Mouse (Mus musculus): ENCODE results near the gene Nudt14. TPM values are rescaled to one million over a fixed set of nuclear protein-coding genes. Genes with fewer than 3 reads are reported as not detected.

Nudt14 gene
- total RNA-seq, 2 experiments from 2014 or later: 10.8 to 11.9 TPM

GRCm38 (mm10) chr12:112916698-112917400 is 25.1 kb downstream of the Nudt14 start:
- no peak for DNase-seq (ENCODE audit: extremely low spot score in 1 of 2, low spot score in 1 of 2)

GRCm38 (mm10) chr12:112915587-112915986 is 26.3 kb downstream of the Nudt14 start:
- DNase-seq (ENCODE audit: extremely low spot score in 1 of 2, low spot score in 1 of 2): no peak

GRCm38 (mm10) chr12:112914527-112914926 is 27.4 kb downstream of the Nudt14 start:
- no peak for DNase-seq (ENCODE audit: extremely low spot score in 1 of 2, low spot score in 1 of 2)

- DNase-seq (ENCODE audit: extremely low spot score in 1 of 2, low spot score in 1 of 2): no peak
Observed at GRCm38 (mm10) chr12:112912951-112913745, 28.8 kb downstream of the Nudt14 start.

- no peak for DNase-seq (ENCODE audit: extremely low spot score in 1 of 2, low spot score in 1 of 2)
Observed at GRCm38 (mm10) chr12:112911701-112912100, 30.2 kb downstream of the Nudt14 start.

- DNase-seq (ENCODE audit: extremely low spot score in 1 of 2, low spot score in 1 of 2): no peak
Observed at GRCm38 (mm10) chr12:112908991-112909390, 32.9 kb downstream of the Nudt14 start.

GRCm38 (mm10) chr12:112905001-112905400 is 36.9 kb downstream of the Nudt14 start:
- DNase-seq (ENCODE audit: extremely low spot score in 1 of 2, low spot score in 1 of 2): no peak

- DNase-seq (ENCODE audit: extremely low spot score in 1 of 2, low spot score in 1 of 2): no peak
Observed at GRCm38 (mm10) chr12:112903941-112904340, 38.0 kb downstream of the Nudt14 start.

- no peak for DNase-seq (ENCODE audit: extremely low spot score in 1 of 2, low spot score in 1 of 2)
Observed at GRCm38 (mm10) chr12:112900641-112901040, 41.3 kb downstream of the Nudt14 start.

- DNase-seq (ENCODE audit: extremely low spot score in 1 of 2, low spot score in 1 of 2): no peak
Observed at GRCm38 (mm10) chr12:112898960-112899359, 43.0 kb downstream of the Nudt14 start.

GRCm38 (mm10) chr12:112898351-112898750 is 43.6 kb downstream of the Nudt14 start:
- no peak for DNase-seq (ENCODE audit: extremely low spot score in 1 of 2, low spot score in 1 of 2)

- DNase-seq (ENCODE audit: extremely low spot score in 1 of 2, low spot score in 1 of 2): no peak
Observed at GRCm38 (mm10) chr12:112897522-112898212, 44.3 kb downstream of the Nudt14 start.

GRCm38 (mm10) chr12:112894969-112895368 is 47.0 kb downstream of the Nudt14 start:
- DNase-seq (ENCODE audit: extremely low spot score in 1 of 2, low spot score in 1 of 2): no peak

GRCm38 (mm10) chr12:112894303-112894884 is 47.5 kb downstream of the Nudt14 start:
- DNase-seq (ENCODE audit: extremely low spot score in 1 of 2, low spot score in 1 of 2): no peak

- DNase-seq (ENCODE audit: extremely low spot score in 1 of 2, low spot score in 1 of 2): no peak
Observed at GRCm38 (mm10) chr12:112885465-112885864, 56.5 kb downstream of the Nudt14 start.

Small RNA genes lying within 50 kb of the gene (microRNA-seq; reads per million reads assigned to microRNA genes)
- 0.40 to 0.92 reads per million in 2 experiments for gene Mir6941

Other genes starting within 250 kb of the Nudt14 start
- gene Cep170b, start 221.7 kb downstream of the Nudt14 start, total RNA-seq (2021): 100 to 1,000 TPM; 180 to 192 TPM
- gene Pld4, start 181.5 kb downstream of the Nudt14 start, total RNA-seq (2021): 10 to 100 TPM; 11.1 to 11.9 TPM
- 1 to 10 TPM; 3.2 to 3.5 TPM for gene Ahnak2, start 139.5 kb downstream of the Nudt14 start, total RNA-seq (2021)
- 10 to 100 TPM; 13.5 to 14.7 TPM for gene Clba1, start 133.2 kb downstream of the Nudt14 start, total RNA-seq (2021)
- 1 to 10 TPM; 8.0 to 9.7 TPM for gene Cdca4, start 112.7 kb downstream of the Nudt14 start, total RNA-seq (2021)
- gene Gpr132, start 73.9 kb downstream of the Nudt14 start, total RNA-seq (2021): under 1 TPM in 1 of 2 experiments, not detected in 1; 0.10 TPM
- 10 to 100 TPM; 40.3 to 46.3 TPM for gene Jag2, start 12.3 kb downstream of the Nudt14 start, total RNA-seq (2021)
- 10 to 100 TPM; 55.3 to 56.5 TPM for gene Btbd6, start 34.4 kb upstream of the Nudt14 start, total RNA-seq (2021)
- 10 to 100 TPM; 46.6 to 61.8 TPM for gene Brf1, start 58.6 kb upstream of the Nudt14 start, total RNA-seq (2021)
- gene Pacs2, start 72.4 kb upstream of the Nudt14 start, total RNA-seq (2021): 10 to 100 TPM; 94.2 to 97.8 TPM
- 1 to 10 TPM in 1 of 2 experiments, under 1 TPM in 1; 0.64 to 1.2 TPM for gene Tex22, start 132.4 kb upstream of the Nudt14 start, total RNA-seq (2021)
- gene Mta1, start 156.2 kb upstream of the Nudt14 start, total RNA-seq (2021): 10 to 100 TPM; 73.9 to 84.4 TPM
- gene Crip2, start 198.1 kb upstream of the Nudt14 start, total RNA-seq (2021): 100 to 1,000 TPM; 110 to 113 TPM
- 10 to 100 TPM in 1 of 2 experiments, 1 to 10 TPM in 1; 7.6 to 12.6 TPM for gene Crip1, start 204.2 kb upstream of the Nudt14 start, total RNA-seq (2021)
- gene Tedc1, start 214.3 kb upstream of the Nudt14 start, total RNA-seq (2021): 1 to 10 TPM; 1.1 to 1.2 TPM
- gene Tmem121, start 243.8 kb upstream of the Nudt14 start, total RNA-seq (2021): 10 to 100 TPM; 22.6 to 23.3 TPM

Data from layer of hippocampus, postnatal 25 days (tissue).